Mouse (Mus musculus): ENCODE results near the gene Tes.

DNA sequence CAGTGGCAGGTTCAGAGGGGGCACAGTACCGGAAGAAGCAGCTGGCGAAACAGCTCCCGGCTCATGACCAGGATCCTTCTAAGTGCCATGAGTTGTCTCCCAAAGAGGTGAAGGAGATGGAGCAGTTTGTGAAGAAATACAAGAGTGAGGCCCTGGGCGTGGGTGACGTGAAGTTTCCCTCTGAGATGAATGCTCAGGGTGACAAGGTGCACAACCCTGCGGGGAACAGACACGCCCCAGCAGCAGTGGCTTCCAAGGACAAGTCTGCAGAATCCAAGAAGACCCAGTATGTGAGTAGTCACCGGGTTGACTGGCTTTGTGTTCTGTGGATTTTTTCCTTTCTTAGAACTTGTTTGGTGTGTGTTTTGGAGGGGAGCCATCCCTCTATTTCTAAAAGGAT is 32.4 kb downstream of the Tes start:
- TF ChIP-seq MEF2A (IDR thresholded peaks at IDR 0.05; ENCODE audit: borderline replicate concordance, low read depth, low read length) (no peak), RCOR1 (conservative IDR thresholded peaks at IDR 0.05; ENCODE audit: low read depth, low read length) (no peak), TBP (conservative IDR thresholded peaks at IDR 0.05; ENCODE audit: low read depth, low read length) (no peak), CTCF (conservative IDR thresholded peaks at IDR 0.05 in 1 of 2, IDR thresholded peaks at IDR 0.05 in 1 of 2; ENCODE audit: low read depth in 2 of 2, low read length in 2 of 2) (no peak), POLR2A (IDR thresholded peaks at IDR 0.05; ENCODE audit: low read depth, low read length) (no peak)

Measured in CH12.LX (cell line).